Mouse (Mus musculus) T-helper 17 cell (primary cell): Measurements from ENCODE around the gene Opcml.

Experiments used
- in situ Hi-C, 2 experiments: fragments of 300-600 bp; cut with MboI, MseI; formaldehyde crosslinking; loops; 1 replicate in 1 of 2; 2 replicates in 1 of 2; pipeline ENCODE4 v1.15.1; 2025; ENCODE audit warnings: high pct_unique_total_duplicates in 2 of 2

Gene Opcml

DNA sequence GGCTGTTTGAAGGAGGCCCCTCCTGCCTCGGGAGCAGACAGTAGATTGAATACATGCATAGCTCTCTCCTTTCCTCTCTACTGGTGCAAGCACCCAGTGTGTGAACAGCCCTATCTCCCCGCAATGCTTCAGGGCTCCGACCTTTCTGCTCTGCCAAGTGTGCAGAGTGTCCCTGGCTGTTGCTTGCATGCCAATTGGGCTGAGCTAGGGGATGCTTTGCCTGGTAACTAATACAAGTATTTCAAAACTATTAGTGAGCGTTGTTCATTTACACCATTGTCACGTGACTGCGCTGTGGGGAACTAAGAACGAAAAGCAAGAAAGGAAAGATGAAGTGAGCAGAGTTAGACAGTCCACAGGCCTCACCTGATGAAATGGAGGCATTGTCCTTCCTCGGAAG is 1101.0 kb downstream of the Opcml start:
- in situ Hi-C loops, result no loop called here

DNA sequence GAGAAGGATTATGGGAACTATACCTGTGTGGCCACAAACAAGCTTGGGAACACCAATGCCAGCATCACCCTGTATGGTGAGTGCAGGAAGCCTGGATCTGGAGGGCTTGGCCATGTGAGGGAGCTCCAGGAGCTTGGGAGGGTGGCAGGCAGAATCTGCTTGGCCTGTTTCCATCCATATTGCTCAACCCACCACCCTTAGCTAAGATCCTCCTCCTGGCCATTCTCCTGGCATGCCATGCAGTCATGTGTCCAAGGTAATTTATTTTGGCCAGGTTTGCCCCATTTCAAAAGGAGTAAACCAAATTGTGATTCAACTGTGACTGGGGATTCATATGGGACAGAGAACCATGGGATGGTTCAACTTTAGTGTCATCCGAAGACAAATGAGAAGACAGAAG is 1112.7 kb downstream of the Opcml start:
- in situ Hi-C loops, result no loop called here

DNA sequence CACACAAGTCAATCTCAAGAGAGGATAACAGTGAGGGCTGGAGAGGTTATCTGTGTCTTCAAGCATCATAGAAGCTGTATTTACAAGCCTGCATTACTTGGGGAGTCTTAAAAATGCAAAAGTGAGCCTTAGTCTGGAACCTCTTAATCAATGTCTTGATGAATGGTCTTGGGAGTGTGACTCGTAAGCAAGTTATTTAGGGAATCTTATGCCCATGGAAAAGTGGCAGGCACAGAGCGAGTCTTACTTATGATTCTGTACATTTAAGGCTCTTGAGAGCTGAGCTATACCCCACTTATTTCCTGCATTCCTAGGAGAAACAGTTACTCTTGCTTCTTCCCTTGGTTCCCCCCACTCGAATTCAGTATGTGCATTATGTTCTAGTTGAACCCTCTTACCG is 1119.2 kb downstream of the Opcml start:
- in situ Hi-C loops, result no loop called here

- in situ Hi-C loops, result no loop called here
These were observed 1121.1 kb downstream of the Opcml start for GRCm38 (mm10) chr9:28911571-28912185.

GRCm38 (mm10) chr9:28932069-28932468 is 1141.5 kb downstream of the Opcml start:
- in situ Hi-C loops, result no loop called here

- in situ Hi-C loops, result no loop called here
These were observed 1146.6 kb downstream of the Opcml start for GRCm38 (mm10) chr9:28937163-28937562.

DNA sequence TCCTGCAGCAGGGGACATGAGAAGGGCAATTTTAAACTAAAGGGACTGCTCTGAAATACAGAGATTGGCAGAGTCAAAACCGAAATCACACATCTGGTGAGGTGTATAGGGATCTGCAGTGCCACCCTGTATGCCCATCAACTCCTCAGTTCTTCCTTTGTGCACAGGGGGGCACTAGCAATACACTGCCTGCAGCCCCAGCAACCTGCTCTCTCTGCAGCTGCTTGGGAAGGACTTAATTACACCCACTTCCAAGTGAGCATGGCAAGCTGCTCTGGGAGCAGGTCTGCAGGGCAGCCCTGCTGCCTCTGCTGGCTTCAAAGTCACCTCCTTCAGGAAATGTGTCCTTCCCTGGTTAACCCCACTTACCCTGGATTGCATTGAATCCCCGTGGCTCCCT is 1147.4 kb downstream of the Opcml start:
- in situ Hi-C loops, result no loop called here

DNA sequence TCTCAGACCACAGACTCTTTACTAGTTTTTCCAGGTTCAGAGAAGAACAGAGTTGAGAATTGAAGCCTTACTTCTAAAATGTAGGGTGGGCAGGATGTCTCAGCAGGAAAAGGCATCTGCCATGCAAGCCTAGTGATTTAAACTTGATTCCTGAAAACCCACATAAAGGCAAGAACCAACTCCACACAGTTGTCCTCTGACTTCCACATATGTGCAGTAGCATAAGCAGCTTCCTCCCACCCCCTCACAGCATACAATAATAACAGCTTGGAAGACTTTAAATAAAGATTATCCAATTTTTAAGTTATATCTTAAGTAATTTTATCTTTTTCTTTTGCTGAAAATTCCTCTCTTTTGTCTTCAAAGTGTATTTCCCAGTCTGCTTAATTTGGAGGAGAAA is 1150.3 kb downstream of the Opcml start:
- in situ Hi-C loops, result no loop called here

- in situ Hi-C loops, result no loop called here
These were observed 1178.9 kb downstream of the Opcml start for GRCm38 (mm10) chr9:28969455-28969854.
